Mouse (Mus musculus): ENCODE data around the gene Fat2. TPM values are rescaled to one million over a fixed set of nuclear protein-coding genes. Genes with fewer than 3 reads are reported as not detected.

Gene Fat2
- not detected in 2 replicates for polyA plus RNA-seq (2015; fragmentation: Nextera tagmentation; extraction: Ambion mirVana)

- 37% methylated on average over 13 of the region's 13 CpGs for WGBS (ENCODE audit: insufficient replicate concordance)
These were observed at the start of gene Fat2 for GRCm38 (mm10) chr11:55336101-55336891. Gene Fat2 (minus strand): TSS chr11:55336564.

GRCm38 (mm10) chr11:55383463-55384045 is 47.2 kb upstream of the Fat2 start:
- 34% methylated on average over 6 of the region's 6 CpGs for WGBS (ENCODE audit: insufficient replicate concordance)

More at GRCm38 (mm10) chr11:55336101-55336891, at the start of gene Fat2:
- Histone ChIP-seq H3K27ac (ENCODE audit: low read length) (no peak within 1 kb of the TSS), H3K9ac (ENCODE audit: low read depth, low read length) (no peak within 1 kb of the TSS), H3K4me2 (ENCODE audit: low read depth, low read length) (no peak within 1 kb of the TSS), H3K27me3 (ENCODE audit: control insufficient read depth, insufficient read depth, low read depth, low read length) (no peaks in the 10 kb centered on the region), H3K4me3 (ENCODE audit: low read depth, low read length) (no peak within 1 kb of the TSS), H3K9me3 (replicated peaks; ENCODE audit: control insufficient read depth, low read length) (no peaks in the 10 kb centered on the region), H3K4me1 (ENCODE audit: control insufficient read depth, low read depth, low read length) (no peaks in the 10 kb centered on the region), H3K36me3 (ENCODE audit: control insufficient read depth, insufficient read depth) (no peaks in the 10 kb centered on the region)
- no peak for ATAC-seq (ENCODE audit: low read depth)

GRCm38 (mm10) chr11:55380908-55381307 is 44.5 kb upstream of the Fat2 start:
- ATAC-seq (ENCODE audit: low read depth), result no peak
- H3K27ac ChIP-seq (ENCODE audit: low read length), result no peak overlapping the region
- 43% methylated on average over 6 of the region's 6 CpGs for WGBS (ENCODE audit: insufficient replicate concordance)

More at GRCm38 (mm10) chr11:55383463-55384045, 47.2 kb upstream of the Fat2 start:
- H3K36me3 ChIP-seq (ENCODE audit: control insufficient read depth, insufficient read depth), result no peaks in the 10 kb centered on the region
- no peaks in the 10 kb centered on the region for H3K9me3 ChIP-seq (replicated peaks; ENCODE audit: control insufficient read depth, low read length)
- no peak overlapping the region for H3K4me2 ChIP-seq (ENCODE audit: low read depth, low read length)
- H3K27ac ChIP-seq (ENCODE audit: low read length), result no peak overlapping the region
- no peaks in the 10 kb centered on the region for H3K4me1 ChIP-seq (ENCODE audit: control insufficient read depth, low read depth, low read length)
- no peak for ATAC-seq (ENCODE audit: low read depth)
- no peak overlapping the region for H3K4me3 ChIP-seq (ENCODE audit: low read depth, low read length)
- H3K9ac ChIP-seq (ENCODE audit: low read depth, low read length), result no peak overlapping the region
- H3K27me3 ChIP-seq (ENCODE audit: control insufficient read depth, insufficient read depth, low read depth, low read length), result no peaks in the 10 kb centered on the region

GRCm38 (mm10) chr11:55378371-55378770 is 42.0 kb upstream of the Fat2 start:
- H3K4me2 ChIP-seq (ENCODE audit: low read depth, low read length), result no peak overlapping the region
- H3K4me3 ChIP-seq (ENCODE audit: low read depth, low read length), result no peak overlapping the region
- ATAC-seq (ENCODE audit: low read depth), result no peak
- H3K27me3 ChIP-seq (ENCODE audit: control insufficient read depth, insufficient read depth, low read depth, low read length), result no peaks in the 10 kb centered on the region
- no peaks in the 10 kb centered on the region for H3K9me3 ChIP-seq (replicated peaks; ENCODE audit: control insufficient read depth, low read length)
- WGBS (ENCODE audit: insufficient replicate concordance), result 58% methylated on average over 5 of the region's 5 CpGs
- H3K4me1 ChIP-seq (ENCODE audit: control insufficient read depth, low read depth, low read length), result no peaks in the 10 kb centered on the region
- H3K9ac ChIP-seq (ENCODE audit: low read depth, low read length), result no peak overlapping the region
- H3K36me3 ChIP-seq (ENCODE audit: control insufficient read depth, insufficient read depth), result no peaks in the 10 kb centered on the region
- H3K27ac ChIP-seq (ENCODE audit: low read length), result no peak overlapping the region

More at GRCm38 (mm10) chr11:55380908-55381307, 44.5 kb upstream of the Fat2 start:
- Histone ChIP-seq H3K4me2 (ENCODE audit: low read depth, low read length) (no peak overlapping the region), H3K27me3 (ENCODE audit: control insufficient read depth, insufficient read depth, low read depth, low read length) (no peaks in the 10 kb centered on the region), H3K4me1 (ENCODE audit: control insufficient read depth, low read depth, low read length) (no peaks in the 10 kb centered on the region), H3K9ac (ENCODE audit: low read depth, low read length) (no peak overlapping the region), H3K9me3 (replicated peaks; ENCODE audit: control insufficient read depth, low read length) (no peaks in the 10 kb centered on the region), H3K36me3 (ENCODE audit: control insufficient read depth, insufficient read depth) (no peaks in the 10 kb centered on the region), H3K4me3 (ENCODE audit: low read depth, low read length) (no peak overlapping the region)

- H3K36me3 ChIP-seq (ENCODE audit: control insufficient read depth, insufficient read depth), result no peaks in the 10 kb centered on the region
- WGBS (ENCODE audit: insufficient replicate concordance), result 39% methylated on average over 6 of the region's 6 CpGs
These were observed 37.5 kb upstream of the Fat2 start for GRCm38 (mm10) chr11:55373838-55374237.

GRCm38 (mm10) chr11:55373373-55373772 is 37.0 kb upstream of the Fat2 start:
- Histone ChIP-seq H3K9me3 (replicated peaks; ENCODE audit: control insufficient read depth, low read length) (no peaks in the 10 kb centered on the region), H3K4me2 (ENCODE audit: low read depth, low read length) (no peak overlapping the region), H3K27ac (ENCODE audit: low read length) (no peak overlapping the region), H3K36me3 (ENCODE audit: control insufficient read depth, insufficient read depth) (no peaks in the 10 kb centered on the region), H3K27me3 (ENCODE audit: control insufficient read depth, insufficient read depth, low read depth, low read length) (no peaks in the 10 kb centered on the region), H3K9ac (ENCODE audit: low read depth, low read length) (no peak overlapping the region), H3K4me3 (ENCODE audit: low read depth, low read length) (no peak overlapping the region), H3K4me1 (ENCODE audit: control insufficient read depth, low read depth, low read length) (no peaks in the 10 kb centered on the region)
- no peak for ATAC-seq (ENCODE audit: low read depth)
- WGBS (ENCODE audit: insufficient replicate concordance), result 51% methylated on average over 12 of the region's 12 CpGs

More at GRCm38 (mm10) chr11:55373838-55374237, 37.5 kb upstream of the Fat2 start:
- Histone ChIP-seq H3K4me2 (ENCODE audit: low read depth, low read length) (no peak overlapping the region), H3K27me3 (ENCODE audit: control insufficient read depth, insufficient read depth, low read depth, low read length) (no peaks in the 10 kb centered on the region), H3K9ac (ENCODE audit: low read depth, low read length) (no peak overlapping the region), H3K4me3 (ENCODE audit: low read depth, low read length) (no peak overlapping the region), H3K4me1 (ENCODE audit: control insufficient read depth, low read depth, low read length) (no peaks in the 10 kb centered on the region), H3K9me3 (replicated peaks; ENCODE audit: control insufficient read depth, low read length) (no peaks in the 10 kb centered on the region), H3K27ac (ENCODE audit: low read length) (no peak overlapping the region)
- no peak for ATAC-seq (ENCODE audit: low read depth)

- WGBS (ENCODE audit: insufficient replicate concordance), result 57% methylated on average over 6 of the region's 6 CpGs
- ATAC-seq (ENCODE audit: low read depth), result no peak
These were observed 35.6 kb upstream of the Fat2 start for GRCm38 (mm10) chr11:55372001-55372400.

GRCm38 (mm10) chr11:55369093-55369471 is 32.7 kb upstream of the Fat2 start:
- Histone ChIP-seq H3K9ac (ENCODE audit: low read depth, low read length) (no peak overlapping the region), H3K27ac (ENCODE audit: low read length) (no peak overlapping the region), H3K9me3 (replicated peaks; ENCODE audit: control insufficient read depth, low read length) (no peaks in the 10 kb centered on the region), H3K36me3 (ENCODE audit: control insufficient read depth, insufficient read depth) (no peaks in the 10 kb centered on the region), H3K4me2 (ENCODE audit: low read depth, low read length) (no peak overlapping the region), H3K4me1 (ENCODE audit: control insufficient read depth, low read depth, low read length) (no peaks in the 10 kb centered on the region), H3K4me3 (ENCODE audit: low read depth, low read length) (no peak overlapping the region), H3K27me3 (ENCODE audit: control insufficient read depth, insufficient read depth, low read depth, low read length) (no peaks in the 10 kb centered on the region)
- no peak for ATAC-seq (ENCODE audit: low read depth)
- 59% methylated on average over 6 of the region's 6 CpGs for WGBS (ENCODE audit: insufficient replicate concordance)

More at GRCm38 (mm10) chr11:55372001-55372400, 35.6 kb upstream of the Fat2 start:
- Histone ChIP-seq H3K27me3 (ENCODE audit: control insufficient read depth, insufficient read depth, low read depth, low read length) (no peaks in the 10 kb centered on the region), H3K4me3 (ENCODE audit: low read depth, low read length) (no peak overlapping the region), H3K9ac (ENCODE audit: low read depth, low read length) (no peak overlapping the region), H3K36me3 (ENCODE audit: control insufficient read depth, insufficient read depth) (no peaks in the 10 kb centered on the region), H3K27ac (ENCODE audit: low read length) (no peak overlapping the region), H3K4me2 (ENCODE audit: low read depth, low read length) (no peak overlapping the region), H3K4me1 (ENCODE audit: control insufficient read depth, low read depth, low read length) (no peaks in the 10 kb centered on the region), H3K9me3 (replicated peaks; ENCODE audit: control insufficient read depth, low read length) (no peaks in the 10 kb centered on the region)

Data from liver, embryonic 16.5 days (tissue).